Mouse (Mus musculus) E14TG2a.4 (cell line): Measurements from ENCODE around the gene Podxl2.
A peak's percentile ranks its signal among the peaks of the same experiment; 100 is the strongest.

ENCODE experiments used
- CTCF ChIP-seq: conservative IDR thresholded peaks from 2 replicates; pipeline ENCODE4 v1.5.1; 2014; ENCODE audit warnings: low read length
- POU5F1 ChIP-seq: IDR thresholded peaks from 2 replicates; pipeline ENCODE4 v1.6.1; 2014; ENCODE audit warnings: low read length, borderline replicate concordance

DNA sequence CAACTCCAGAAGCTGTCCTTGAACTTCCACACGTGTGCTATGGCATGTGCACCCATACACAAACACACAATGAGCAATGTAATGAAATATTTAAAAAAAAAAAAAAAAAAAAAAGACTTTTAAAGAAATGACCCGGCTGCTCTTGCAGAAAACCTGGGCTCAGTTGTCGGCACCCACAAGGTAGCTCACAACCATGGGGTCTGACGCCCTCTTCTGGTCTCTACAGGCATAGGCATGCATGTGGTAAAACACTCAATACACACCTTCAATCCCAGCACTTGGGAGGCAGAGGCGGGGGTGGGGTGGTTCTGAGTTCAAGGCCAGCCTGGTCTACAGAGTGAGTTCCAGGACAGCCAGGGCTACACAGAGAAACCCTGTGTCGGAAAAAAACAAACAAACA is 21.1 kb upstream of the Podxl2 start:
- TF ChIP-seq CTCF = peak; percentile 39
- TF ChIP-seq POU5F1 = no peak
